Mouse (Mus musculus) ES-Bruce4 (cell line): ENCODE measurements around the gene Tmem247. TPM values are rescaled to one million over a fixed set of nuclear protein-coding genes. Genes with fewer than 3 reads are reported as not detected.

Experiments
- H3K27ac ChIP-seq: 2 replicates; pipeline ENCODE4 v1.5.1; 2012; ENCODE audit warnings: low read length, inconsistent platforms; ENCODE audit not compliant: insufficient read depth
- H3K27me3 ChIP-seq: 2 replicates; pipeline ENCODE4 v1.6.1; 2012; ENCODE audit warnings: mild to moderate bottlenecking, low read length, inconsistent platforms; ENCODE audit not compliant: control insufficient read depth, poor library complexity, insufficient read depth, severe bottlenecking
- H3K36me3 ChIP-seq: 2 replicates; pipeline ENCODE4 v1.6.1; 2012; ENCODE audit warnings: inconsistent platforms, mild to moderate bottlenecking, low read length, moderate library complexity; ENCODE audit not compliant: control insufficient read depth, poor library complexity, insufficient read depth, severe bottlenecking
- H3K4me1 ChIP-seq: one replicate; pipeline ENCODE4 v1.8.1; 2011; ENCODE audit warnings: low read length; ENCODE audit not compliant: control insufficient read depth, insufficient read depth
- H3K4me3 ChIP-seq: 2 replicates; pipeline ENCODE4 v1.5.1; 2011; ENCODE audit warnings: low read depth, mild to moderate bottlenecking, low read length
- H3K9ac ChIP-seq: 2 replicates; pipeline ENCODE4 v1.6.1; 2012; ENCODE audit warnings: low read depth, mild to moderate bottlenecking, inconsistent platforms; ENCODE audit not compliant: poor library complexity, severe bottlenecking
- H3K9me3 ChIP-seq: replicated peaks from 2 replicates; pipeline ENCODE4 v1.6.1; 2012; ENCODE audit warnings: mild to moderate bottlenecking, low read length, inconsistent platforms; ENCODE audit not compliant: control insufficient read depth, poor library complexity, insufficient read depth, severe bottlenecking
- CTCF ChIP-seq: IDR thresholded peaks from one replicate; pipeline ENCODE4 v1.8.1; 2011; ENCODE audit warnings: low read depth, low read length
- EP300 ChIP-seq: IDR thresholded peaks from 2 replicates; pipeline ENCODE4 v1.6.1; 2011; ENCODE audit warnings: low read depth, low read length; ENCODE audit not compliant: insufficient read depth
- POLR2A ChIP-seq: IDR thresholded peaks from one replicate; pipeline ENCODE4 v1.8.1; 2011; ENCODE audit warnings: low read length; ENCODE audit not compliant: insufficient read depth
- polyA plus RNA-seq: library from polyadenylated mRNA; stranded (reverse); fragments of >200 nt; gene quantifications from 2 replicates; pipeline ENCODE4 v1.2.4, GENCODE M21; 2011; ENCODE audit warnings: low read depth; ENCODE audit not compliant: missing spikeins, insufficient read depth, insufficient read length

Tmem247 gene
- not detected in 2 replicates for polyA plus RNA-seq

DNA sequence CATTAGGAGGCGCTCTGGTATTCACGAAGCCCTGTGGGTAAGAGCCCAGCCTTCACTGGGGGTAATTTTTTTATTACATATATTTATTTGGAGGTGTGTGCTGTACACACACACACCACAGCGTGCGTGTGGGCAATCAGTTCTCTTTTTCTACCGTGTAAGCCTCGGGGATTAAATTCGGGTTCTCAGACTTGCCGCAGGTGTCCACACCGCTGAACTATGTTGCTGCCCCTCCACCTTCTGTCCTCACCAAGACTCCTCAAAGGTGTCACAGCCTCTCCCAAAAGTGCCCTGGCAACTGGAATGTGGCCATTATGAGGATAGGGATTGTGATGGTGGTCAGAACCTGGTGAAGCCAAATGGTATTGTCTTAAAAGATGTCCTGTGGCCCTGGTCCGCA lies at the start of gene Tmem247:
TSS of gene Tmem247 (plus strand) at position 301 of the 400 bp plus-strand sequence.
- no peaks in the 10 kb centered on the region for H3K36me3 ChIP-seq
- no peak within 1 kb of the TSS for H3K9ac ChIP-seq
- no peaks in the 10 kb centered on the region for H3K4me1 ChIP-seq
- H3K27me3 ChIP-seq, result no peaks in the 10 kb centered on the region
- no peak within 1 kb of the TSS for H3K4me3 ChIP-seq
- no peaks in the 10 kb centered on the region for H3K9me3 ChIP-seq
- H3K27ac ChIP-seq, result no peak within 1 kb of the TSS
- TF ChIP-seq POLR2A, result no peak
- TF ChIP-seq CTCF, result peak; percentile 22

DNA sequence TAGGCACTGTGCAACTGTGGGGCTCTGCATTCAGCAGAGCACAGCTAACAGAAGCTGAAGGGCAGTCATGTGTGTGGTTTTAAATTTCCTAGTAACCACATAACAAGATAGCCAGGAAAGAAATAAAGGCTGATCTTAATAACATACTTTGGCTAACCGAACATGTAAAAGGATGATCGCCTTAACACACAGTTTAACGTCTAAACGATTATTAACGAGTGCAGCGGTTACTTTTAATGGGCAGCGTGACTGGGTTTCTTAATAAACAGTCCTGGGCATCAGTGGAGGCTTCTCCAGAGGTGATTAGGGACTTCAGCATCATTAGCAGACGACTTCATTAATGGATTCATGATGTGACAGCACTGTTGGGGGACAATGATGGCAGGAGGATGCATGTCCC lies 46.6 kb upstream of the Tmem247 start:
- Histone ChIP-seq H3K9me3 (no peaks in the 10 kb centered on the region), H3K36me3 (no peaks in the 10 kb centered on the region), H3K27ac (no peak overlapping the region), H3K4me1 (no peaks in the 10 kb centered on the region), H3K4me3 (no peak overlapping the region), H3K9ac (no peak overlapping the region), H3K27me3 (no peaks in the 10 kb centered on the region)
- TF ChIP-seq POLR2A, result no peak
- TF ChIP-seq CTCF, result no peak
- no peak for TF ChIP-seq EP300

DNA sequence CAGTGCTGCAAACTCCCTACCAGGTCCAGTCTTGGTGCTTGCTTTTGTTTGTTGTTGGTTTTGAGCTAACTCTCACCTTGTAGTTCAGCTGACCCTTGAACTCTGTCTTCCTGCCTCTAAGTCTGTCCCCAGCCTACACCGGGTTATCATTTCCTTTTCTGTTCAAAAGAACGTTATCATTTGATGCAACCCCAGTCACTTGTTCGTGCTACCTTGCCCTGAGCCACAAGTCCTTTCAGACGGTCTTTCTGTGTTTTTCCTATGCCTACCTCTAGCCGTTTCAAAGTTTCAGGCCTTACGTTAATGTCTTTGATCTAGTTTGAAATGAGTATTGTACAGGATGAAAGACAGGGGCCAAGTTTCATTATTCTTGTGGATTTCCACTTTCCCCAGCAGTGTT lies 44.5 kb upstream of the Tmem247 start:
- Histone ChIP-seq H3K36me3 (no peaks in the 10 kb centered on the region), H3K27ac (no peak overlapping the region), H3K9me3 (no peaks in the 10 kb centered on the region), H3K9ac (no peak overlapping the region), H3K4me3 (no peak overlapping the region), H3K4me1 (no peaks in the 10 kb centered on the region), H3K27me3 (no peaks in the 10 kb centered on the region)
- TF ChIP-seq EP300 (no peak), POLR2A (no peak), CTCF (no peak)

DNA sequence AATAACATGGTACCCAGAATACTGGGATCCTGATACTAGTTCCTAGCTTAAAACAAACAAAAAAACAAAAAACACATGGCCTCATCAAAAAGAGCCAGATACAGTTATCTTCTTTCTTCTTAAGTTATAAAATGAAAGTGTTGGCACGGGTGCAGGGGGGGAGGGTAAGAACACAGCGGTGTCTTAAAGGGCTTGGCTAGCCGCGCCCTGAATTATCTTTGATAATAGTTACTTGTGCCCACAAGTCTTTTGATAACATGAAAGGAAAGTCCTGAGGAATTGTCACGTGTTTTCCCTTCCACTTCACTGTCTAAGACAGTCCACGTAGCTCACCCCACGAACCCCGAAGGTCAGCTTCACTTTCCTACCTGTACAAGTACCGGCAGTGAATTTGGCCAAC lies 40.2 kb upstream of the Tmem247 start:
- no peaks in the 10 kb centered on the region for H3K36me3 ChIP-seq
- no peak overlapping the region for H3K9ac ChIP-seq
- TF ChIP-seq EP300 (no peak), POLR2A (no peak)

DNA sequence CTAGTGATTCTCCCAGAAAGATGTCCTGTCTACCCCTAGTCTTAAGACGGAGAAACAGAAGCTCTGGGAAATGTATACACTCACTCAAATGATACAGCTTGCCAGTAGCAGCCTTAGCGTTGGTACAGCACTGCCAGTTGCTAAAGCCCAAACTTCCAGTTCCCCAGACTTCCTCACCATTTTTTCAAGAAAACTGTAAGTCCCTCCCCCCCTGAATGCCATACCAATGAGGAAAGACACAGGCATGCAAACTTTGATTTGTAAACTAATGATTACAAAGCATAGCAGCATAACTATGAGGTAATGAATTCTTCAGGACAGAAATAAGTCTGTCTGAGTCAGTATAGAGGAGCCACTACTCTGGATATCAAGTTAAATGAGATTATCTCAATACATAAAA lies 39.4 kb upstream of the Tmem247 start:
- Histone ChIP-seq H3K36me3 (no peaks in the 10 kb centered on the region), H3K4me1 (no peaks in the 10 kb centered on the region), H3K27ac (no peak overlapping the region), H3K9me3 (no peaks in the 10 kb centered on the region), H3K9ac (no peak overlapping the region), H3K4me3 (no peak overlapping the region), H3K27me3 (no peaks in the 10 kb centered on the region)
- TF ChIP-seq CTCF (no peak), POLR2A (no peak), EP300 (no peak)

More for the DNA sequence above, 40.2 kb upstream of the Tmem247 start:
- Histone ChIP-seq H3K4me1 (no peaks in the 10 kb centered on the region), H3K4me3 (no peak overlapping the region), H3K27me3 (no peaks in the 10 kb centered on the region), H3K27ac (no peak overlapping the region), H3K9me3 (no peaks in the 10 kb centered on the region)

DNA sequence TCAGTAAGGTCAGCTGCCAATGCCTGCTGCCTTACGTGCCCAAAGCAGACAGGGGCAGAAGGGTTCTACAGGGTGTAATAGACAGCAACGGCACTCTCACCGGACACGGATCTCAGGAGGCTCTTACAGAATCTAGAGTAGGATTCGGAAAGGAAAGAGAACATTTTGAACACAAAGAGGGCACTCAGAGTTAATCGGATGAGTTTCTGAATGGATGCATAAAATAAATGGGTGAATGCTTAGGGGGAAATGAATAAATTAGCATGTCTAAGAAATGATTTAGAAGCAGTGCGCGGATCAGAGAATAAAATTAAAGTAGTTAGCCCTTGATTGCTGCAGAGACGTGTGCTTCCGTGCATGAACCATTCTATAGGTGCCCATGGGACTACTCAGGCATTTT lies 37.1 kb upstream of the Tmem247 start:
- Histone ChIP-seq H3K27me3 (no peaks in the 10 kb centered on the region), H3K4me1 (no peaks in the 10 kb centered on the region), H3K27ac (no peak overlapping the region), H3K36me3 (no peaks in the 10 kb centered on the region), H3K9me3 (no peaks in the 10 kb centered on the region), H3K4me3 (no peak overlapping the region), H3K9ac (no peak overlapping the region)
- TF ChIP-seq CTCF (no peak), POLR2A (no peak), EP300 (no peak)
